Mouse (Mus musculus) bone marrow macrophage, adult 2 months (primary cell): ENCODE results near the gene Rfx4. TPM values are rescaled to one million over a fixed set of nuclear protein-coding genes. Genes with fewer than 3 reads are reported as not detected.

ENCODE experiments used
- H3K27ac ChIP-seq: 2 replicates; pipeline ENCODE4 v1.5.1; 2012; ENCODE audit warnings: low read depth, low read length; ENCODE audit not compliant: insufficient read depth
- H3K4me1 ChIP-seq: 2 replicates; pipeline ENCODE4 v1.6.1; 2012; ENCODE audit warnings: low read length; ENCODE audit not compliant: control insufficient read depth, insufficient read depth
- H3K4me3 ChIP-seq: 2 replicates; pipeline ENCODE4 v1.5.1; 2012; ENCODE audit warnings: mild to moderate bottlenecking, low read length, moderate library complexity; ENCODE audit not compliant: insufficient read depth
- CTCF ChIP-seq: IDR thresholded peaks from 2 replicates; pipeline ENCODE4 v1.5.1; 2012; ENCODE audit warnings: low read depth, mild to moderate bottlenecking, low read length, moderate library complexity
- POLR2A ChIP-seq: IDR thresholded peaks from 2 replicates; pipeline ENCODE4 v1.6.1; 2012; ENCODE audit warnings: mild to moderate bottlenecking, low read depth, low read length, borderline replicate concordance
- polyA plus RNA-seq: library from polyadenylated mRNA; stranded (reverse); fragments of >200 nt; gene quantifications from 2 replicates; pipeline ENCODE4 v1.2.4, GENCODE M21; 2012; ENCODE audit not compliant: missing spikeins, insufficient read depth, insufficient read length

Rfx4 gene
- polyA plus RNA-seq, 1 experiment, result not detected

DNA sequence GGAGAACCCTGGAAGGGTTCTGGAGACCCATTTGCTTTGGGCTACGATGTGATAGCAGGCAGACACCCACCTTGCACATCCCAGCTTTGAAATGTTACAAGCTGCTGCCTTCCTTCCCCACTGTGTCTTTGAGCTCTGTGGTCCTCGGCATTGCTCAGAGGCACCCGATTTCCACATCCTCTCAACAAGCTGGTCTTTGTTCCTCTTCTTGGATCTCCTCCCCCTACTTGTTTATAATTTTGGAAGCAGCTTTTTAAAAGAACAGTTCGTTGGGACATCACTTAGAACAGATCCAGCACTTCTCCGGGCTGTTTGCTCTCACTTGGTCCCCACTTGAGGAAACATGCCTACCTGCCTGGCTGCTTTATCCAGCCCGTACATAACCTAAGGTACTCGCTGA is 22.1 kb downstream of the Rfx4 start:
- Histone ChIP-seq H3K27ac (no peak overlapping the region), H3K4me3 (no peak overlapping the region), H3K4me1 (peaks cover 40% of the 10 kb centered on the region)
- no peak for TF ChIP-seq CTCF
- no peak for TF ChIP-seq POLR2A

DNA sequence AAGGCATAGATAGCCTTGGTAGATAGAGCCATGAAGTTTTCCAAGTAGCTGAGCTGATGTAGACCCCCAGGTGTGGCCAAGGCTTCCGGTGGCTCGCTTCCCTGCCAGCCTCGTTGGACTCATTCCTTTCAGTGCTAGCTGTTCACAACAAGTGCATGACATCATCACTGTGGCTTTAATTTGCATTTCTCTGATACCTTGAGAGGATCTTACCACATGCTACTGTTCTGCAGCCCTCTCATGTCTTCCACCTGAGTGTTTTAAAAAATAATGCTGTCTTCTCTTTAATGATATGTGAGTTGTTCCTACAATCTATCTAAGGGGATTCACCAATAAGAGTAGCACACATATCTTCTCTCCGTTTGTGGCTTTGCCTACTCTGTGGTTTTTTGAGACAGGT is 25.0 kb downstream of the Rfx4 start:
- no peak for TF ChIP-seq POLR2A
- TF ChIP-seq CTCF, result no peak
- H3K27ac ChIP-seq, result no peak overlapping the region
- H3K4me1 ChIP-seq, result peaks cover 18% of the 10 kb centered on the region
- H3K4me3 ChIP-seq, result no peak overlapping the region

DNA sequence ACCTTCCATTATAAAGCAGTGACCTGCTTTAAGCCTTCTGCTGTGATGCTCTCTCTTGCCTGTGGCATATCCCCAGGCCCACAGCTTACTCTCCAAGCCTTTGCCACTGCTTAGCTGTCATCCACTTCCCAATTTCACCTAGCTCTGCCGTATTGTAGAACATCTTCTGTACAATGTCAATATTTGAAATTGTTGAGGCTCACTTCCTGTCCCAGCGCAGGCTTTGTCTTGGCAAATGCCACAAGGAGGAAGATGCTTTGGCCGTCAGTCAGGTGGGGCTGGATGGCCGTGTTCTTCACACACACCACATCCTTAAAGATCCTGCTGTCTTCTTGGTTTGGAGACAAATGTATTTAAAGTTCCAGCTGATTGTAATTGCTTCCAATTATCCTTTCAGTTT is 29.5 kb downstream of the Rfx4 start:
- Histone ChIP-seq H3K4me1 (no peaks in the 10 kb centered on the region), H3K27ac (no peak overlapping the region), H3K4me3 (no peak overlapping the region)
- TF ChIP-seq CTCF, result no peak
- no peak for TF ChIP-seq POLR2A

DNA sequence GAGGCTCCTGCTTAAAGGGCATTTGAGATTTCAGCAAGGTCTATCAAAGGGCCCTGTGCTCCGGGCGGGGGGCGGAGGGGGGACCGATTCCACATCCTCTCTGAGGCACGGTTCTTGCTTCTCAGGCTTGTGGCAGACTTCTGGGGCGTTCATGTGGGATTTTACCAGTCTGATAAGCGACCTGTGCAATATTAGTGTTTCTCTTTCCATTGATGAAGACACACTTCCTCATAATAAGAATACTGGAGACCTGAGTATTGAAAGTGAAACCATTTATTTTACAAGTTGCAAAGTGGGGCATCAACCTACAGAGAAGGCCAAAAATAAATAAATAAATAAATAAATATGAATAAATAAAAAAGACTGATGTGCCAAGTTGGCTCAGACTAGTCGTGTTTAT is 34.5 kb downstream of the Rfx4 start:
- Histone ChIP-seq H3K4me1 (no peaks in the 10 kb centered on the region), H3K4me3 (no peak overlapping the region), H3K27ac (no peak overlapping the region)
- no peak for TF ChIP-seq CTCF
- TF ChIP-seq POLR2A, result no peak

DNA sequence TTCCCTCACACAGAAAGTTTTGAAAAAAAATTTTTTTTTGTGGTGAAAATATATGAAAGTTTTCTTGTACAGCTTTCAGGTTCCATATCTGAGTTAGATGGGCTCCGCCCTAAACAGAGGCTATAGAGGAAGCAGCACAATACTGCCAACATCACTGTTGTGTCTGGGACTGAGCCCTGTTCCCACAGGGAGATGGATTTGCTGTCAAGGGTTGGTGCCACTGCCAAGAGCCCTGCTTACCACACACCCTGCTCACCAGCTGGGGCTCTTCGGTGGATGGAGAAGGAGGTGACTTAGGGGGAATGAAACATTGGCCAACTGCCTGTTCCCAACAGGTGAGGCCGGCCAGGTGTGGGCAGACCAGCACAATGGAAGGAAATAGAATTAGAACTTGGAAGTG is 35.3 kb downstream of the Rfx4 start:
- TF ChIP-seq CTCF (no peak), POLR2A (no peak)
- H3K27ac ChIP-seq, result no peak overlapping the region
- H3K4me3 ChIP-seq, result no peak overlapping the region
- no peaks in the 10 kb centered on the region for H3K4me1 ChIP-seq

DNA sequence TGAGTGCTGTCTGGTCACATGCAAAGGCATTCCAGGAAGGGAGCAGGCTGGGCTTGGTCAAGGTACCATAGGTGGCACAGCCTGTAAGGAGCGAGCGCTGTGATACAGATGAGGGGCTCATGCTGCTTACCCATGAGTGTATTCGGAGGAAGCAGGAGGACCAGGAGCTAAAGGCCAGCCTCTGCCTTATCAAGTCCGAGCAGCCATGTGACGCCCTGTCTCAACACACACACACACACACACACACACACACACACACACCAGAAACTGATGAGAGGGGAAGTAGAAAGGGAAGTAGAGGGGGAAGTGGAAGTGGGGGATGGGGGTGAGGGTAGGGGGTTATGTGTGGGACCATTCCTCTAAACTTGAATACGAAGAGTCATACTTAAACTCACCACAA is 45.7 kb downstream of the Rfx4 start:
- H3K27ac ChIP-seq, result no peak overlapping the region
- peaks cover 7% of the 10 kb centered on the region for H3K4me1 ChIP-seq
- TF ChIP-seq POLR2A, result no peak
- no peak for TF ChIP-seq CTCF
- no peak overlapping the region for H3K4me3 ChIP-seq

DNA sequence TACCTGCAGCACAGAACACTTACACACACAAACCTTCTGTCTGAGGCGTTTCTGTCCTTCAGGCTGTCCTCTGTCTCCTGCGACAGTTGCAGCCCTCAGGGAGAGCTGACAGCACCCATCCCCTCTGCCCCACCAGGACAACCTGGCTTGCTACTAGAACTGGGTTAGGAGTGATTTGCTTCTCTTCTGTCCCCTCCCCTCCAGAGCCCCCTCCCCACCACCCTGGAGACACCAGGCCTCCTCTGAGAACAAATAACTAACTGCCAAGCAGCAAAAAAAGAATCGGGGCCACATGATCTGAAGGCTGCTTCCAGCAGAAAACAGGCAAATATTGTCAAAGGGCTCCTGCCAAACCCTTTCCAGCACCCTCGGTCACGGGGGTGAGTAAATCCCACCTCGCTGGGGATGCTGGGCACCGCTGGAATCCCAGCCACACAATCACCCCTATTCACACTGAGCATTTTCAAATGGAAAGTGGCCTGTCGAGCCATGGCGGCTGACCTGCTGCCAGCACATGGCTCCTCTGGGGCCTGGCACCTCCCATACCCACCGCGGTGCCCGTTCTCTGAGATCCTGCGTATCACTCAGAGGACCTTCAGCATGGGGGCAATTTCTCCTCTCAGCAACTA is 47.5 kb downstream of the Rfx4 start:
- H3K4me1 ChIP-seq, result peaks cover 7% of the 10 kb centered on the region
- no peak overlapping the region for H3K27ac ChIP-seq
- TF ChIP-seq POLR2A (no peak), CTCF (no peak)
- no peak overlapping the region for H3K4me3 ChIP-seq

DNA sequence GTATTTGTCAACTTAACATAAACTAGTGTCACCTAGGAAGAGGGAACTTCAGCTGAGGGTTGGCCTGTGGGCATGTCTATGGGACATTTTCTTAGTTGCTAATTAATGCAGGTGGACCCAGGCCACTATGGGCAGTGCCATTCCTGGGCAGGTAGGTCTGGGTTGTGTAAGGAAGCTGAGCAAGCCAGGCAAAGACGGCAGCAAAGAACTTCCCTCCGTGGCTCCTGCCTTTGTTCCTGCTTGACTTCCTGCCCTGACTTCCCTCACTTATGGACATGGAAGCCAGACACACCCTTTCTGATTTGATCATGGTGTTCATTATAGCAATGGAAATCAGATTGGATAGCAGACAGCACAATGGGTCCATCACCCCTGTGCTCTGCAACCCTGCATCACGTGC is 49.7 kb downstream of the Rfx4 start:
- no peak for TF ChIP-seq CTCF
- no peak for TF ChIP-seq POLR2A
- H3K27ac ChIP-seq, result no peak overlapping the region

DNA sequence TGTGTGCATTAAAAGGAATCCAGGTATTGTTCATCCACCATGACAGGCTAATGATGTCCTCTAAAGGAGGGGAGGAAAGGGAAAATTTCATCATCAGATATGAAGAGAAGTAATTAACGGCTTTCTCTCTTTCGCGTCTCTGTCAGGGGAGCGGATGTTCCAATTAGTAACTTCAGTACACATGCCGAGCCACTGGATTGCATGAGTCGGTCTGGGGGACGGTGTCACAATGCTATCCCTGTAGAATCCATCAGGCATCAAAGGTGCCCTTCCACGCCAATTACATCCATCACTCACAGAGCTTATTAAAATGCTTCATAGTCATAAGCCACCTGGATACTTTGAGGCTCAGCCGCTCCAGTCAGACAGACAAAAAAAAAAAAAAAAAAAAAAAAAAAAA is 51.3 kb downstream of the Rfx4 start:
- H3K4me1 ChIP-seq, result no peaks in the 10 kb centered on the region; the same call in 1 of the 2 replicates
- no peak for TF ChIP-seq POLR2A
- no peak for TF ChIP-seq CTCF
- no peak overlapping the region for H3K27ac ChIP-seq
- no peak overlapping the region for H3K4me3 ChIP-seq

More for the DNA sequence above, 49.7 kb downstream of the Rfx4 start:
- Histone ChIP-seq H3K4me1 (peaks cover 7% of the 10 kb centered on the region), H3K4me3 (no peak overlapping the region)

DNA sequence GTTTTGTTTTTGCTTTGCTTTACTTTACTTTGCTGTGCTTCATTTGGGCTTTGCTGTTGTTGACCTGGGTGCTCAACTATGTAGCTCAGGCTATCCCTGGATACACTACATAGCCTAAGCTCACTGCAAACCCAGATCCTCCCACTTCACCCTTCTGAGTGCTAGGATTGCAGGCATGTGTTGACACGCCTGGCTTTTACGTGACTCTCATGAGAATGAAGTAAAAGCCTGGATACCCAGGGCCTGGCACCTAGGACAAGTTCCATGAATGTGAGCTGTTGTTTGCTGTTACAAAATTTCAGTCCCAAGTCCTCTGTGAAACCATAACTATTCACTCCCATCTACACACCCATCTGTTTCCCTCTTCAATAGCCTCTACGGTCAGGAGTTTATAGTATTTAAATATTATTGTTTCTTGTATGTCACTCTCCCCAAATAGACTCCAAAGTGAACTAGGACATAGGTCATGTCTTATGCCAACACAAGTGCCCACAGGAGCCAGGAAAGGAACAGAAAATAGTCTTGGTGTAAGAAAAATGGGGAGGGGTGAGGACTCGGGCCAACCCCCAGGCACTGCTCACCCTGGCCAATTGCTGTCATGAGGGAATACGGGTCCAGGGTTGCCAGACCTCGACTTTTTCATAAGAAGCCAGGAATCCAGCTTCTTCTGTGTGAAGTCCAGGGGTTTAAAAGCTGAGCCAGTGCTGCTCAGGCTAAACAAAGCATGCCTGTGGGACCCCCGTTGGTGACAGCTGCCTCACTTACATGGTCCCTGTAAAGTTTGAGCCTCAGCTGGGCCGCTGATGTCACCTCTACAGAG is 54.4 kb downstream of the Rfx4 start:
- Histone ChIP-seq H3K27ac (no peak overlapping the region), H3K4me3 (no peak overlapping the region), H3K4me1 (no peaks in the 10 kb centered on the region)
- TF ChIP-seq POLR2A (no peak), CTCF (no peak)

DNA sequence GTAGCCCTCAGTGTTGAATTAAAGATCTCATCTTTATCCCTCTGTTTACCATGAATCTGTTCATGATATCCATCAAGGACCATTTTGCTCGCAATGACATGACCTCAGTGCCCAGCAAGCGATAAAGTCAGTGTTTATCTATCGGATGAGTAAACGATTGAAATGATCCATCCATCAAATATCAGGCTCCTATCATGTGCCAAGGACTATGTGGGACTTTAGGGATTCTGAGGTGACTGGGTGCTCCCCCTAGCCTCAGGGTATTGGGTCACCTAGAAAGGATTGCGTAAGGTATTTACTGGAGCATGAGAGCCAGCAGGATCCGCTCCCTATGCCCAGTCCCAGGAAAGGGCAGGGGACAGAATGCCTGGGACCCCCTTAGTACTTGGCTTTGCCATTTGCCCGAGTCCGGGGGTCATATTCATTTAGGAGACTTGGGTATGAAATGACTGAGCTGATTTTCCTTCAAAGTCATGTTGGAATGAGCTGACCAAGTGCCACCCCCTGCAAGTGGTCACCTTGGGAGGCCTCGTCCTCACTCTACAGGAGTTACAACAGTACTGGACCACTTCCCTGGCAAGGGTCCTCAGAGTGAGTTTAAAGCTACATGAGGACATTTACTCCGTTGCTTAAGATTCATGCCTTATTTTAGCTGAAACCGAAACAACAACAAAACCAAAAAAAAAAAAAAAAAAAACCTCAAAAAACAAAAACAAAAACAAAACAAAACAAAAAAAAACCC is 55.5 kb downstream of the Rfx4 start:
- Histone ChIP-seq H3K4me3 (no peak overlapping the region), H3K27ac (no peak overlapping the region), H3K4me1 (no peaks in the 10 kb centered on the region)
- no peak for TF ChIP-seq CTCF
- TF ChIP-seq POLR2A, result no peak
